Mouse (Mus musculus) lung, postnatal 0 days (tissue): ENCODE data around the gene Adm2.

Experiments used
- CTCF ChIP-seq: IDR thresholded peaks from 2 replicates; pipeline ENCODE4 v1.5.1; 2016; ENCODE audit warnings: antibody characterized with exemption, mild to moderate bottlenecking
- EP300 ChIP-seq: IDR thresholded peaks from 2 replicates; pipeline ENCODE4 v1.6.1; 2016; ENCODE audit warnings: antibody characterized with exemption, mild to moderate bottlenecking, control low read depth

DNA sequence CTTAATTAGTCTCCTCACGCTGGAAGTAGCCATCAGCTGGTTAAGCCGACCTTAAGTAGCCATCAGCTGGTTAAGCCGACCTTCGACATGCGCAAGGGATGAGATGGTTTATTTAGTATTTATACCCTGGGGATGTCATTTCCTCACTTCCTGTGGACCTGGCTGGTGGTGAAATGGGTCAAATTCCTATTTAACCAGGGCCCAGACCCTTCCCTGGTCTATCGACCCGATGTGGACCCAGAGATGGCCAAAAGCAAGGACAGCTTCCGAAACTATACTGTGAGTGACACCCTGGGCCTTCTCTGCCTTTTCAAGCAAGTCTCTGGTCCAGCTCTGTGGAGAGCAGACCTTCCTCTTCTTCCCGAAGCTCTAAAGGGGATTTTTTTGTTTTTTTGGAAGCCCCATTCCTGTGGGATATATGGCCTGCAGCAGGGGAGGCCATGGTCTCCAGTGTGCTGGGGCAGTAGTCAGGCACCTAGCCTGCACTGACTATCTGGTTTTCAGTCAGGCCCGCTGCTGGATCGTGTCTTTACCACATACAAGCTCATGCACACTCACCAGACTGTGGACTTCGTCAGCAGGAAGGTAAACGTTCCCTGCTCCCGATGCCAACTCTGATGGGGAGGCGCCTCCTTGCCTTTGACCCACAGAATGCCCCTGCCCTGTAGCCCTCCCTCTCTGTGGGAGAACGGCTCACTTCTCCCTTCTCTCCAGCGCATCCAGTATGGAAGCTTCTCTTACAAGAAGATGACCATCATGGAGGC is 12.4 kb downstream of the Adm2 start:
- no peak for TF ChIP-seq CTCF
- no peak for TF ChIP-seq EP300
